In the genomic region with DNA sequence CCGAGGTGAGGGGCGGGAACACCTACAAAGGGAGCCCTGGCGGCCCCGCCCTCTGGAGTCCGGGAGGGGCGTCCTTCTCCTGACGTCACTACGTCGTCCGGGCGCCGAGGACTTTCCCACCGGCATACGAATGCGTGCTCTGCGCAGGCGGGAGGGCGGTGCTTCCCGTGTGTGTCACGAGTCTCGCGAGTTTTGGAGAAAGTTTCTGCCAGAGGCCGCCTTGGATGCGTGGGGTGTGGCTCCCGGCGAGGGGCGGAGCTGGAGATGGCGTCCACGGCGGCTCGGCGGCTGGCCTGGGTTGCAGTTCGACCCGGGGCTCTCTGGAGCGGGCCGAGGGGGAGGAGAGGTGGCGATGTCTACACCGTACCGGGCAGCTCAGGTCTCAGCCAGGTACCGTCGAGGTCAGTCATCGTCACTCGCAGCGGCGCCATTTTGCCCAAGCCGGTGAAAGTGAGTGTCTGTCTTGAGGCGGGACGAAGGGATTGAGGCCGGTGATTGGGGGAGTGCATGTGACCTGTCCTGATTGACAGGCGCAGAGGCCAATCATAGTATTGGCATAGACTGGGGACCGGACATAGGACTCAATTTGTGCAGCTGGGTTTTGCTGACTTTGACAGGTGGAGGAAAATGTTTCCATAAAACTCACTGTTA, we compare ENCODE assay signal across 8 mouse cellular contexts. TPM values are rescaled to one million over a fixed set of nuclear protein-coding genes. Genes with fewer than 3 reads are reported as not detected.
DNase-seq lines count a peak whose midpoint lies in the region; ATAC-seq and TF ChIP-seq lines count a peak whose summit lies in the region.

No protein-coding gene starts in this region.

- peak overlapping the region; percentile 55 for H3K4me3 ChIP-seq in hindbrain, embryonic 13.5 days

- H3K4me2 ChIP-seq in hindbrain, embryonic 13.5 days = peak overlapping the region; percentile 84

- WGBS in hindbrain, embryonic 13.5 days = under 1% methylated on average over 49 of the region's 51 CpGs

- in situ Hi-C loops in Patski (cut with MboI; ENCODE audit: low pct_unique_long_range_greater_than_20kb) = no loop called here

- TF ChIP-seq CTCF in Patski (IDR thresholded peaks at IDR 0.05) = no peak

- H3K36me3 ChIP-seq in hindbrain, embryonic 13.5 days = peaks cover 34% of the 10 kb centered on the region

- peak; percentile 91 for ATAC-seq in Patski
- peak; percentile 98 for ATAC-seq in hindbrain, embryonic 13.5 days (ENCODE audit: low FRiP score)

- H3K27me3 ChIP-seq in Patski = no peaks in the 10 kb centered on the region
- H3K27me3 ChIP-seq in hindbrain, embryonic 13.5 days = peaks cover 8% of the 10 kb centered on the region

- no peaks in the 10 kb centered on the region for H3K9me3 ChIP-seq in hindbrain, embryonic 13.5 days

- peak; percentile 89 for DNase-seq in Patski (ENCODE audit: low read depth, low spot score)
- peak; percentile 98 to 99 for DNase-seq in cerebellum, postnatal 14 days
- DNase-seq in frontal cortex, postnatal 14 days (ENCODE audit: low spot score in 2 of 2) = peak; percentile 97
- peak; percentile 92 to 95 for DNase-seq in layer of hippocampus, postnatal 25 days (ENCODE audit: extremely low spot score in 1 of 2, low spot score in 1 of 2)
- DNase-seq in lung, postnatal 25 days (ENCODE audit: low spot score) = peak; percentile 99
- peak; percentile 98 for DNase-seq in retina, embryonic 14.5 days (ENCODE audit: low spot score)
- DNase-seq in thymus, postnatal 4 days = peak; percentile 97

- POLR2A ChIA-PET in Patski (lab: Charles Lee) = interaction anchor here (1.0 kb wide), 1 partner anchor 13 kb away, joined by 3 read pairs; no protein-coding TSS in a partner anchor

- CTCF ChIA-PET in Patski (lab: Charles Lee) = interaction anchor here (1.0 to 1.8 kb wide), 3 partner anchors 75 to 84 kb away, joined by 3 to 6 read pairs (median 3); no protein-coding TSS in a partner anchor

- H3K9ac ChIP-seq in hindbrain, embryonic 13.5 days = peak overlapping the region; percentile 77

- H3K4me1 ChIP-seq in hindbrain, embryonic 13.5 days (replicated peaks) = peaks cover 27% of the 10 kb centered on the region

- peak overlapping the region; percentile 92 for H3K27ac ChIP-seq in hindbrain, embryonic 13.5 days

RNA-seq across cellular contexts. Expression of a gene that starts 7.2 kb away (rescaled TPM):
- 185 TPM for polyA plus RNA-seq in Patski (2021)
- 348 and 365 TPM in 2 replicates for polyA plus RNA-seq in hindbrain, embryonic 13.5 days (2015; fragmentation: Nextera tagmentation; extraction: Ambion mirVana)
- total RNA-seq in layer of hippocampus, postnatal 25 days (2021) = 100 to 1,000 TPM; 139 to 150 TPM

RNA-seq across cellular contexts. Expression of a gene that starts 7.2 kb away (rescaled TPM):
- 0.27 TPM for polyA plus RNA-seq in Patski (2021)
- 1.9 and 2.3 TPM in 2 replicates for polyA plus RNA-seq in hindbrain, embryonic 13.5 days (2015; fragmentation: Nextera tagmentation; extraction: Ambion mirVana)
- total RNA-seq in layer of hippocampus, postnatal 25 days (2021) = under 1 TPM; 0.66 to 0.92 TPM

RNA-seq across cellular contexts. Expression of a gene that starts 7.2 kb away (rescaled TPM):
- polyA plus RNA-seq in Patski (2021) = 123 TPM
- polyA plus RNA-seq in hindbrain, embryonic 13.5 days (2015; fragmentation: Nextera tagmentation; extraction: Ambion mirVana) = 29.3 and 30.2 TPM in 2 replicates
- total RNA-seq in layer of hippocampus, postnatal 25 days (2021) = 10 to 100 TPM; 33.1 to 36.7 TPM

RNA-seq across cellular contexts. Expression of a gene that starts 8.2 kb away (rescaled TPM):
- 493 TPM for polyA plus RNA-seq in Patski (2021)
- polyA plus RNA-seq in hindbrain, embryonic 13.5 days (2015; fragmentation: Nextera tagmentation; extraction: Ambion mirVana) = 363 and 382 TPM in 2 replicates
- 100 to 1,000 TPM; 202 to 220 TPM for total RNA-seq in layer of hippocampus, postnatal 25 days (2021)

RNA-seq across cellular contexts. Expression of a gene that starts 34.1 kb away (rescaled TPM):
- 6.9 TPM for polyA plus RNA-seq in Patski (2021)
- polyA plus RNA-seq in hindbrain, embryonic 13.5 days (2015; fragmentation: Nextera tagmentation; extraction: Ambion mirVana) = 2.1 and 2.6 TPM in 2 replicates
- total RNA-seq in layer of hippocampus, postnatal 25 days (2021) = 10 to 100 TPM; 40.3 to 41.1 TPM

Comparison
In these comparisons a context has a peak if more than half of its experiments do, and no peak if none do; other contexts are left out.
1. Peak in every context shown above with its lines: DNase-seq, ATAC-seq, H3K4me3 ChIP-seq and H3K27ac ChIP-seq.